Mouse (Mus musculus) neural tube, embryonic 11.5 days (tissue): Measurements from ENCODE around the gene Hal. TPM values are rescaled to one million over a fixed set of nuclear protein-coding genes. Genes with fewer than 3 reads are reported as not detected.
A peak's percentile ranks its signal among the peaks of the same experiment; 100 is the strongest.

Experiments used
- ATAC-seq: fragments of 200-750 bp; cut with Nextera tagmentation; 2 replicates; pipeline ENCODE4 v1.8.0; 2017; ENCODE audit warnings: moderate number of reproducible peaks, mild to moderate bottlenecking, moderate TSS enrichment, moderate library complexity; ENCODE audit not compliant: insufficient read depth, low FRiP score, low TSS enrichment
- DNase-seq: peaks from one replicate; pipeline ENCODE4 v3.0.0-alpha.2; 2015; ENCODE audit warnings: low spot score
- H3K27ac ChIP-seq: fragments of 300-500 bp; sonication (generic); 2 replicates; pipeline ENCODE4 v1.5.1; 2014; ENCODE audit warnings: low read depth, mild to moderate bottlenecking, low read length
- H3K27me3 ChIP-seq: fragments of 300-500 bp; sonication (generic); 2 replicates; pipeline ENCODE4 v1.6.1; 2014; ENCODE audit warnings: mild to moderate bottlenecking, low read length, mixed read lengths; ENCODE audit not compliant: control insufficient read depth, insufficient read depth
- H3K36me3 ChIP-seq: fragments of 300-500 bp; sonication (generic); 2 replicates; pipeline ENCODE4 v1.6.1; 2014; ENCODE audit warnings: mild to moderate bottlenecking, low read length, moderate library complexity, mixed read lengths; ENCODE audit not compliant: control insufficient read depth, insufficient read depth
- H3K4me1 ChIP-seq: fragments of 300-500 bp; sonication (generic); 2 replicates; pipeline ENCODE4 v1.6.1; 2014; ENCODE audit warnings: low read length, mixed read lengths; ENCODE audit not compliant: control insufficient read depth, insufficient read depth
- H3K4me2 ChIP-seq: fragments of 300-500 bp; sonication (generic); 2 replicates; pipeline ENCODE4 v1.6.1; 2014; ENCODE audit warnings: low read depth, mild to moderate bottlenecking, moderate library complexity
- H3K4me3 ChIP-seq: fragments of 300-500 bp; sonication (generic); 2 replicates; pipeline ENCODE4 v1.5.1; 2014; ENCODE audit warnings: low read depth, low read length
- H3K9ac ChIP-seq: fragments of 300-500 bp; sonication (generic); 2 replicates; pipeline ENCODE4 v1.6.1; 2014; ENCODE audit warnings: mild to moderate bottlenecking, low read length
- H3K9me3 ChIP-seq: fragments of 300-500 bp; sonication (generic); 2 replicates; pipeline ENCODE4 v1.6.1; 2016; ENCODE audit warnings: low read length; ENCODE audit not compliant: control insufficient read depth
- WGBS: fragments of 180-500 bp; shearing (Covaris S2); extraction: QIAGEN DNeasy Blood & Tissue Kit; methylation state at CpG from one replicate; pipeline ENCODE4 v1.1.7; 2014; 5-methylcytosine and 5-hydroxymethylcytosine counted together
- polyA plus RNA-seq: library from polyadenylated mRNA; unstranded; fragments of >200 nt; fragmentation: Nextera tagmentation; extraction: Ambion mirVana; gene quantifications from 2 replicates; pipeline ENCODE4 v1.2.1, GENCODE M21; 2014

Hal gene
- polyA plus RNA-seq, 1 experiment from 2014 or later: 0.12 TPM

GRCm38 (mm10) chr10:93467259-93467658 is 21.3 kb upstream of the Hal start:
- H3K4me3 ChIP-seq: no peak overlapping the region
- no peaks in the 10 kb centered on the region for H3K9me3 ChIP-seq
- H3K27me3 ChIP-seq: no peaks in the 10 kb centered on the region
- H3K4me2 ChIP-seq: no peak overlapping the region
- H3K36me3 ChIP-seq: peaks cover 5% of the 10 kb centered on the region
- 95% methylated on average over 4 of the region's 4 CpGs for WGBS
- H3K9ac ChIP-seq: no peak overlapping the region
- H3K4me1 ChIP-seq: no peaks in the 10 kb centered on the region
- DNase-seq (no peak), ATAC-seq (no peak)
- no peak overlapping the region for H3K27ac ChIP-seq

GRCm38 (mm10) chr10:93467791-93468190 is 20.8 kb upstream of the Hal start:
- no peaks in the 10 kb centered on the region for H3K9me3 ChIP-seq
- peaks cover 5% of the 10 kb centered on the region for H3K36me3 ChIP-seq
- H3K4me3 ChIP-seq: no peak overlapping the region
- H3K4me2 ChIP-seq: no peak overlapping the region
- H3K9ac ChIP-seq: no peak overlapping the region
- DNase-seq (no peak), ATAC-seq (no peak)
- H3K4me1 ChIP-seq: no peaks in the 10 kb centered on the region
- no peaks in the 10 kb centered on the region for H3K27me3 ChIP-seq
- WGBS: 92% methylated on average over 3 of the region's 3 CpGs
- no peak overlapping the region for H3K27ac ChIP-seq

GRCm38 (mm10) chr10:93471415-93471814 is 17.2 kb upstream of the Hal start:
- H3K27me3 ChIP-seq: no peaks in the 10 kb centered on the region
- H3K4me3 ChIP-seq: no peak overlapping the region
- no peak overlapping the region for H3K27ac ChIP-seq
- H3K4me2 ChIP-seq: no peak overlapping the region
- no peaks in the 10 kb centered on the region for H3K9me3 ChIP-seq
- peaks cover 5% of the 10 kb centered on the region for H3K36me3 ChIP-seq
- DNase-seq: peak; percentile 79
- WGBS: 60% methylated on average over 11 of the region's 11 CpGs
- no peak; the same call in 1 of the 2 replicates for ATAC-seq
- no peaks in the 10 kb centered on the region for H3K4me1 ChIP-seq
- H3K9ac ChIP-seq: no peak overlapping the region

DNA sequence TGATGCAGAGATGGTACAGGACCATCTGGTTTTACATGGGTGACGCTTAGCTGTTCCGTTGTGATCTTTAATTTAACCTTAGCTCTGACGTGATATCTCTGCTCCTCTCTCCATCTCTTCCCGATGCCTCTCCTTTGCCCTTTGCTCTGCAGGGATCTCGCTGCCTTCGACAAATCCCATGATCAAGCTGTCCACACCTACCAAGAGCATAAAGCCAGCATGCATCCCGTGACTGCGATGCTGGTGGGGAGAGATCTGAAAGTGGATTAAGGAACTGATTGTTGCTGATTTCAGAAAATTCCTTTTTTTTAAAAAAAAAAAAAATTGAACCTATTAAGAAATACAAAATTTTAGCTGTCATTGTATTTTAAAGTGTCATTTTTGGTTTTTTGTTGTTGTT is 4.1 kb upstream of the Hal start:
- no peak overlapping the region for H3K9ac ChIP-seq
- no peak overlapping the region for H3K4me3 ChIP-seq
- no peaks in the 10 kb centered on the region for H3K4me1 ChIP-seq
- H3K27me3 ChIP-seq: no peaks in the 10 kb centered on the region
- H3K27ac ChIP-seq: no peak overlapping the region
- no peaks in the 10 kb centered on the region for H3K9me3 ChIP-seq
- DNase-seq: no peak
- peaks cover 3% of the 10 kb centered on the region; the same call in 1 of the 2 replicates for H3K36me3 ChIP-seq
- no peak overlapping the region for H3K4me2 ChIP-seq
- WGBS: 94% methylated on average over 8 of the region's 8 CpGs
- ATAC-seq: no peak

- Histone ChIP-seq H3K9ac (no peak overlapping the region), H3K4me1 (no peaks in the 10 kb centered on the region), H3K36me3 (0 out of 2 replicates have a peak, but pooled peaks cover 3% of the 10 kb centered on the region), H3K4me2 (no peak overlapping the region), H3K27me3 (no peaks in the 10 kb centered on the region), H3K4me3 (no peak overlapping the region), H3K27ac (no peak overlapping the region), H3K9me3 (no peaks in the 10 kb centered on the region)
- no peak for DNase-seq
- 84% methylated on average over 8 of the region's 8 CpGs for WGBS
- no peak for ATAC-seq
Measured at GRCm38 (mm10) chr10:93485055-93485691, 3.4 kb upstream of the Hal start.

- Histone ChIP-seq H3K27ac (no peak overlapping the region), H3K4me2 (no peak overlapping the region), H3K4me1 (no peaks in the 10 kb centered on the region), H3K9me3 (no peaks in the 10 kb centered on the region), H3K9ac (no peak overlapping the region), H3K36me3 (no peaks in the 10 kb centered on the region), H3K4me3 (no peak overlapping the region), H3K27me3 (no peaks in the 10 kb centered on the region)
- no peak; the same call in 1 of the 2 replicates for ATAC-seq
- WGBS: 24% methylated on average over 4 of the region's 4 CpGs
- peak; percentile 63 for DNase-seq
Measured at GRCm38 (mm10) chr10:93486622-93487021, 1.9 kb upstream of the Hal start.

GRCm38 (mm10) chr10:93488828-93489226 is 259 bp downstream of the Hal start:
- ATAC-seq (no peak), DNase-seq (no peak)
- Histone ChIP-seq H3K9ac (no peak overlapping the region), H3K4me2 (no peak overlapping the region), H3K36me3 (no peaks in the 10 kb centered on the region), H3K27me3 (no peaks in the 10 kb centered on the region), H3K4me3 (no peak overlapping the region), H3K27ac (no peak overlapping the region), H3K9me3 (no peaks in the 10 kb centered on the region), H3K4me1 (no peaks in the 10 kb centered on the region)
- WGBS: 78% methylated on average over 6 of the region's 6 CpGs

DNA sequence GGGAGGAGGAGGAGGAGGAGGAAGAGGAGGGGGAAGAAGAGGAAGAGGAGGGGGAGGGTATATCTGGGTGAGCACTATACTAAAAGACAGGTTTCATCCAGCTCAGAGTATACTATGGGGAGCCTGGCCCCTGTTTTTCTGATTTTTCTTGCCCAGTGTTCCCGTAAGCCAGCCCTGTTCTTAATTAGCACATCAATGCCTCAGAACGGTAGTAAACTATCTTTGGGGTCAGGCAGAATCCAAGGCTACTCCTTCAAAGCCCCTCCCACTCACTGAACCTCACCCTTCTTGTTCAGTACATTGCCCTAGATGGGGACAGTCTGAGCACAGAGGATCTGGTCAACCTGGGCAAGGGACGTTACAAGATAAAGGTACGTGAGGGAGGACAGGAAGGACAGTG is 1.9 kb downstream of the Hal start:
- no peak for DNase-seq
- H3K27ac ChIP-seq: no peak overlapping the region
- H3K36me3 ChIP-seq: no peaks in the 10 kb centered on the region
- H3K9me3 ChIP-seq: no peaks in the 10 kb centered on the region
- no peaks in the 10 kb centered on the region for H3K4me1 ChIP-seq
- H3K27me3 ChIP-seq: no peaks in the 10 kb centered on the region
- no peak overlapping the region for H3K4me2 ChIP-seq
- no peak for ATAC-seq
- H3K9ac ChIP-seq: no peak overlapping the region
- H3K4me3 ChIP-seq: no peak overlapping the region
- WGBS: 38% methylated on average over 4 of the region's 4 CpGs

GRCm38 (mm10) chr10:93500864-93501263 is 12.3 kb downstream of the Hal start:
- Histone ChIP-seq H3K4me3 (no peak overlapping the region), H3K27ac (no peak overlapping the region), H3K9me3 (no peaks in the 10 kb centered on the region), H3K4me1 (no peaks in the 10 kb centered on the region), H3K9ac (no peak overlapping the region), H3K36me3 (no peaks in the 10 kb centered on the region), H3K27me3 (no peaks in the 10 kb centered on the region), H3K4me2 (no peak overlapping the region)
- DNase-seq (no peak), ATAC-seq (no peak)
- whole genome bisulfite sequencing: 43% methylated on average over 10 of the region's 10 CpGs
